Mouse (Mus musculus): ENCODE data around the gene Anapc11.
A peak's percentile ranks its signal among the peaks of the same experiment; 100 is the strongest.

- no peak for TF ChIP-seq CTCF (IDR thresholded peaks at IDR 0.05; ENCODE audit: low read depth, low read length)
- peak; percentile 44; the same call in 1 of the 2 replicates for TF ChIP-seq POLR2A (IDR thresholded peaks at IDR 0.05; ENCODE audit: borderline replicate concordance, low read depth, low read length)
Observed at GRCm38 (mm10) chr11:120598283-120598989, at the start of gene Anapc11, which contains the start of gene Alyref.
